In the genomic region with DNA sequence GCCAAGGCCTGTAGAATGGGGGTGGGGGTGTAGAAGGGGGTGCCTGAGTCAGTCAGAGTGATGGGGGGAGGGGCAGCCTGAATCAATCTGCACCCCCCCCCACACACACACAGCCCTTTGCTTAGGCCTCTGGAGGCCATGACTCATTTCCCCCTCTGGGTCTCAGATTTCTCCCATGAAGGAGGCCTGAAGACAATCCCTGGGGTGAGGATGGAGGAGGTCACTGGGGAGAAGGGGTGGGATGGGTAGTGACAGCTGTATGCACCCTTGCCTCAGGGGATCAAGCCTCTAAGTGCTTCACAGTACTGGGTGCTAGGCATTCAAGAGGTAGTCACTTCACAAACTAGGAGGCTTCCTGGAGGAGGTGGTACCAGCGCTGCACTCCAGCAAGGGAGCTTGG, we compare ENCODE assay signal across 1 mouse cellular context.
TF ChIP-seq lines count a peak whose summit lies in the region.

No protein-coding gene starts in this region.

TF ChIP-seq in CH12.LX, 34 proteins besides CTCF, POLR2A, EP300 and RAD21 (continued from another document):
- no peak for TF ChIP-seq MAFK (IDR thresholded peaks at IDR 0.05; ENCODE audit: insufficient replicate concordance, low read length)
- no peak for TF ChIP-seq E2F4 (IDR thresholded peaks at IDR 0.05; ENCODE audit: insufficient replicate concordance, low read depth, low read length)
- peak; percentile 81 for TF ChIP-seq IRF4 (IDR thresholded peaks at IDR 0.05; ENCODE audit: low read depth, low read length)
- TF ChIP-seq ZMIZ1 (IDR thresholded peaks at IDR 0.05; ENCODE audit: low read depth, low read length): no peak
- TF ChIP-seq RCOR1 (conservative IDR thresholded peaks at IDR 0.05; ENCODE audit: low read depth, low read length): no peak
- no peak for TF ChIP-seq USF2 (conservative IDR thresholded peaks at IDR 0.05; ENCODE audit: low read depth, low read length)
- peak; percentile 94 for TF ChIP-seq ETS1 (conservative IDR thresholded peaks at IDR 0.05; ENCODE audit: low read depth, low read length)
- TF ChIP-seq HCFC1 (IDR thresholded peaks at IDR 0.05; ENCODE audit: low read depth, low read length): no peak
- peak; percentile 73 for TF ChIP-seq BHLHE40 (IDR thresholded peaks at IDR 0.05; ENCODE audit: low read depth, low read length)
- no peak for TF ChIP-seq UBTF (IDR thresholded peaks at IDR 0.05; ENCODE audit: low read depth, low read length)
- no peak; the same call in 1 of the 2 replicates for TF ChIP-seq MXI1 (IDR thresholded peaks at IDR 0.05; ENCODE audit: low read depth, low read length)
- TF ChIP-seq JUND (conservative IDR thresholded peaks at IDR 0.05; ENCODE audit: low read depth, low read length): no peak
- TF ChIP-seq MAX (IDR thresholded peaks at IDR 0.05; ENCODE audit: low read length): no peak
- TF ChIP-seq PAX5 (IDR thresholded peaks at IDR 0.05; ENCODE audit: low read length): no peak
- no peak for TF ChIP-seq ELF1 (IDR thresholded peaks at IDR 0.05; ENCODE audit: low read depth, low read length)
- no peak for TF ChIP-seq ZNF384 (IDR thresholded peaks at IDR 0.05; ENCODE audit: low read depth, low read length)
- TF ChIP-seq CHD2 (IDR thresholded peaks at IDR 0.05; ENCODE audit: low read length): peak; percentile 82
- TF ChIP-seq JUN (IDR thresholded peaks at IDR 0.05; ENCODE audit: insufficient read depth, low read depth, low read length): no peak; the same call in 1 of the 2 replicates
